Mouse (Mus musculus): Measurements from ENCODE around the gene Cda. TPM values are rescaled to one million over a fixed set of nuclear protein-coding genes. Genes with fewer than 3 reads are reported as not detected.

Gene Cda
- polyA plus RNA-seq (2012; rRNA removed): 0.24 and 0.60 TPM in 2 replicates

DNA sequence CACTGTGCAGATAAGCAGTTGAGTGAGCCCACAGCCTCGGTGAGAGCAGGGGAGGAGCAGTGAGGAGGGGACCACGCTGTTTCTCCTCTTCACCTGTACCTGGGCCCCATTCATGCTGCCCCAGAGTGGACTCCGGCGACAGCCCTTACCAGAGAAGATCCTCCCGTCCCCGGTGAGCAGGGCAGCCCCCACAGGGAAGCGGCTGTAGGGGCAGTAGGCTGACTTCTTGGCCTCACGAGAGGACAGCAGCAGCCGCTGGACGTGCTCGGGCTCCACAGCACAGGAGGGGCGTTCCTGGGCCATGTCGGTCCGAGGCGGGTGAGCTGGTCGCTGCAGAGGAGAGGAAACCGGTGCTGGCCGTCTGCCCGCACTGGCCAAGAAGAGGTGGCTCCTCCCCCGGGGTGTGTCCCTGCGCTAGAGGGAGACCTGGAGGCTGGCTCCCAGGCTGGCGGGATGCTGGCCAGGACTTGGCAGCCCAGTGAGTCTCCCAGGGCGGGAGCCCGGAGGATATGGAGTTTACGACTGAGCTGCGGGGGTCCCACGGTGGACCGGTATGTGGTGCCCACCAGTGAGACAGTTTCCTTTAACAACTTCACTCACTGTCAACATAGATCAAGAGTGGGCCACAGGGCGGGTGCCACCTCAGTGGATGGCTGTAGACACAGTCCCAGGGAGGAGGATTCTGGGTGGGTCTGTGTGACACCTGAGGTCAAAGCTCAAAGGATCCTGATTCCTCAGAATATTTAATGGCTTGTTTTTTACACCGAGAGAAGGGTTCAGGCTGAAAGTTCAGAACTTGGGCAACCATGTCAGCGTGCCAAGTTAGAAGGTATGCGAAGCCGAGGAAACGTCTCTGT, at the start of gene Cda:
TSS of gene Cda (minus strand) at position 352 of the 857 bp plus-strand sequence.
- WGBS: 5% methylated on average over 34 of the region's 34 CpGs
- Histone ChIP-seq H3K4me1 (replicated peaks; ENCODE audit: control insufficient read depth, insufficient read depth, low read length) (no peaks in the 10 kb centered on the region), H3K4me3 (ENCODE audit: control insufficient read depth, insufficient read depth, low read length) (no peak within 1 kb of the TSS), H3K27ac (ENCODE audit: control insufficient read depth, insufficient read depth, low read length) (no peak within 1 kb of the TSS), H3K36me3 (ENCODE audit: control insufficient read depth, insufficient read depth, low read length) (no peaks in the 10 kb centered on the region), H3K27me3 (ENCODE audit: control insufficient read depth, insufficient read depth, low read length) (peaks cover 4% of the 10 kb centered on the region; the same call in 1 of the 2 replicates)
- TF ChIP-seq POLR2A (IDR thresholded peaks at IDR 0.05; ENCODE audit: control insufficient read depth, extremely low read depth, insufficient read depth, low read length, poor library complexity) (no peak), CTCF (IDR thresholded peaks at IDR 0.05; ENCODE audit: borderline replicate concordance, control insufficient read depth, extremely low read depth, insufficient read depth, low read length, poor library complexity) (no peak)
- no peak for DNase-seq

DNA sequence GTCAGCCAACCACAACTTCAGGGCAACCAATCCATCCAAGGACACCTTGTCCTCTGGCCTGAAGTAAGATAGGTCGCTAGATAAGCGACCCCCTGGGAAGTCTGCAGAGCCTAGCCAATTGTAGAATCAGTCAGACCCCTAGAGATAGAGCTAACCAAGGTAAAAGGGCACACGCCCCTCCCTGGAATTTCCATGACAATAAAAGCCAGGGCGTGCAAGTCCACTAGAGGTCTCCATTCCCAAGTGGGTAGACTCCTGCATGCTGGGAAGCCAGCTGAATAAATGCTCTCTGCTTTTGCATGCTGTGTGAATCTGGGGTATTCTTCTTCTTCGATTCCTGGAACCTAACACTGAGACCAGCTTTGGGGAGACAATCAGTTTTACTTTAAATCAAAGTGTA, 48.6 kb upstream of the Cda start:
- no peaks in the 10 kb centered on the region for H3K4me1 ChIP-seq (replicated peaks; ENCODE audit: control insufficient read depth, insufficient read depth, low read length)
- no peaks in the 10 kb centered on the region for H3K36me3 ChIP-seq (ENCODE audit: control insufficient read depth, insufficient read depth, low read length)
- no peak overlapping the region for H3K4me3 ChIP-seq (ENCODE audit: control insufficient read depth, insufficient read depth, low read length)
- H3K27me3 ChIP-seq (ENCODE audit: control insufficient read depth, insufficient read depth, low read length): 0 out of 2 replicates have a peak, but pooled peaks cover 2% of the 10 kb centered on the region
- H3K27ac ChIP-seq (ENCODE audit: control insufficient read depth, insufficient read depth, low read length): no peak overlapping the region
- no peak for TF ChIP-seq POLR2A (IDR thresholded peaks at IDR 0.05; ENCODE audit: control insufficient read depth, extremely low read depth, insufficient read depth, low read length, poor library complexity)
- TF ChIP-seq CTCF (IDR thresholded peaks at IDR 0.05; ENCODE audit: borderline replicate concordance, control insufficient read depth, extremely low read depth, insufficient read depth, low read length, poor library complexity): no peak
- DNase-seq: no peak
- 91% methylated on average over 5 of the region's 5 CpGs for WGBS

DNA sequence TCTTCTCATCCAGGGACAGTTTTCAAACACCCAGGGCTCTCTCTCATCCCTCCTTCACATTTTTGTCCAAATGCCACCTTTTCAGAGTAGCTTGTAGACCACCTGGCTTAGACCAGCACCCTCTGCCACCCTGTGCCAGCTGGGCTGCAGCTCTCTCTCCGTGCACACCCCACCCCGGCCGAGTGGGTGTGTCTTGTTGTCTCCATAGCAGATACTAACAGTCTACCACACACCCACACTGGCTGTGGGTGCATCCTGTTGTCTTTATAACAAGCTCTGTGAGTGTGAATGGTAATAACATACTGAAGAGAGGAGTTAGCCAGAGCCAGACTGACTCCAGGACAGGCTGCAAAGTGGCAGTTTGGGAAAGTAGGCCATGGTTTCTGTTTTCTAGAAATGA, 48.2 kb upstream of the Cda start:
- TF ChIP-seq CTCF (IDR thresholded peaks at IDR 0.05; ENCODE audit: borderline replicate concordance, control insufficient read depth, extremely low read depth, insufficient read depth, low read length, poor library complexity): no peak
- no peak for TF ChIP-seq POLR2A (IDR thresholded peaks at IDR 0.05; ENCODE audit: control insufficient read depth, extremely low read depth, insufficient read depth, low read length, poor library complexity)
- no peaks in the 10 kb centered on the region for H3K36me3 ChIP-seq (ENCODE audit: control insufficient read depth, insufficient read depth, low read length)
- 85% methylated on average over 3 of the region's 3 CpGs for WGBS
- DNase-seq: no peak
- no peaks in the 10 kb centered on the region for H3K4me1 ChIP-seq (replicated peaks; ENCODE audit: control insufficient read depth, insufficient read depth, low read length)
- H3K27ac ChIP-seq (ENCODE audit: control insufficient read depth, insufficient read depth, low read length): no peak overlapping the region
- no peaks in the 10 kb centered on the region for H3K27me3 ChIP-seq (ENCODE audit: control insufficient read depth, insufficient read depth, low read length)
- H3K4me3 ChIP-seq (ENCODE audit: control insufficient read depth, insufficient read depth, low read length): no peak overlapping the region

DNA sequence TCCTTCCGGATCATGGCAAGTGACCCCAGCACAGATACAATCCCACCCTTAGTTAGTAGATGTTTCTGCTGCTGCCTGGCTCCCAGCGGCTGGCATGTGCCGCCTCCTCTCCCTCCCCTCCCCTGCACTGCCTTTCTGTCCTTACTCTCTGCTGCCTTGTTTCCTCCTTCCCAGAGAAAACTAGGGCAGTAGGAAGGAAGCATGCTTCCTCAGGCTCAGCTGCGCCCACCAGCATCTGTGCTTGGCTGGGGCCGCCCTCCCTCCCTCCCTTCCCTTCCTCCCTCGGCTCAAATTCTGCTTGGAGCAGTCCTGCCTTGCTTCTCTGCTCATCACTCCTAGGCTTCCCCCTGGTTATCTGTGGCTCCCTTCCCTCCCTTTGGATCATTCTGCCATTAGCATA, 46.9 kb upstream of the Cda start:
- 35% methylated on average over 6 of the region's 6 CpGs for WGBS
- H3K36me3 ChIP-seq (ENCODE audit: control insufficient read depth, insufficient read depth, low read length): no peaks in the 10 kb centered on the region
- H3K27me3 ChIP-seq (ENCODE audit: control insufficient read depth, insufficient read depth, low read length): no peaks in the 10 kb centered on the region
- TF ChIP-seq CTCF (IDR thresholded peaks at IDR 0.05; ENCODE audit: borderline replicate concordance, control insufficient read depth, extremely low read depth, insufficient read depth, low read length, poor library complexity) (no peak), POLR2A (IDR thresholded peaks at IDR 0.05; ENCODE audit: control insufficient read depth, extremely low read depth, insufficient read depth, low read length, poor library complexity) (no peak)
- H3K27ac ChIP-seq (ENCODE audit: control insufficient read depth, insufficient read depth, low read length): no peak overlapping the region
- no peak overlapping the region for H3K4me3 ChIP-seq (ENCODE audit: control insufficient read depth, insufficient read depth, low read length)
- DNase-seq: no peak
- H3K4me1 ChIP-seq (replicated peaks; ENCODE audit: control insufficient read depth, insufficient read depth, low read length): no peaks in the 10 kb centered on the region

DNA sequence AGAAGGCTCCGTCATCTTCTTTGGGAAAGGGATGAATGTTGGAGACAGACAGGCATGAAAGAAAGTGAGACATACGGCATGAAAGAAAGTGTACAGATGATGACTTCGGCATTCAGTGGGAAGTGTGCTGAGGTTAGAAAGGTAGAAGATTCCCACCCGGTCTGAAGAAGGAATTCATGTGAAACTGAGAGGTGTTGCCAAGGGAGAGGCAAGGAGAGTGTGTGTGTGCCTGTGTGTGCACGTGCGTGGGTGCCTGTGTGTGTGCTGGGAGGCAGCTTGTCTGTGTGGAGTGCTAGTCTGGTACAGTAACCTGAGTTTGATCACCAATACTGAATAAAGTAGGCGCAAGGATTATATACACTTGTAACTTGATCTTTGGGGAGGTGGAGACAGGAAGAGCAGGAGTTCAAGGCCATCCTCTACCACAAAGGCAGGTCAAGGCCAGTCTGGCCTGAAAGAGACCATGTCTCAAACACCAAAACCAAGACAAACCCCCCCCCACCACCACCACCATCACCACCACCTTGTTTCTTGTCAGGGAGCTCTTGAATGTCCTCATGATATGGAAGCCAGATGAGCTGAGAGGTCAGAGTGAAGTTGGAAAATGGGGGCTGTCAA, 43.8 kb upstream of the Cda start:
- Histone ChIP-seq H3K27me3 (ENCODE audit: control insufficient read depth, insufficient read depth, low read length) (no peaks in the 10 kb centered on the region), H3K4me1 (replicated peaks; ENCODE audit: control insufficient read depth, insufficient read depth, low read length) (no peaks in the 10 kb centered on the region), H3K27ac (ENCODE audit: control insufficient read depth, insufficient read depth, low read length) (no peak overlapping the region), H3K4me3 (ENCODE audit: control insufficient read depth, insufficient read depth, low read length) (no peak overlapping the region), H3K36me3 (ENCODE audit: control insufficient read depth, insufficient read depth, low read length) (no peaks in the 10 kb centered on the region)
- no peak for DNase-seq
- TF ChIP-seq CTCF (IDR thresholded peaks at IDR 0.05; ENCODE audit: borderline replicate concordance, control insufficient read depth, extremely low read depth, insufficient read depth, low read length, poor library complexity) (no peak), POLR2A (IDR thresholded peaks at IDR 0.05; ENCODE audit: control insufficient read depth, extremely low read depth, insufficient read depth, low read length, poor library complexity) (no peak)
- 85% methylated on average over 7 of the region's 7 CpGs for WGBS

DNA sequence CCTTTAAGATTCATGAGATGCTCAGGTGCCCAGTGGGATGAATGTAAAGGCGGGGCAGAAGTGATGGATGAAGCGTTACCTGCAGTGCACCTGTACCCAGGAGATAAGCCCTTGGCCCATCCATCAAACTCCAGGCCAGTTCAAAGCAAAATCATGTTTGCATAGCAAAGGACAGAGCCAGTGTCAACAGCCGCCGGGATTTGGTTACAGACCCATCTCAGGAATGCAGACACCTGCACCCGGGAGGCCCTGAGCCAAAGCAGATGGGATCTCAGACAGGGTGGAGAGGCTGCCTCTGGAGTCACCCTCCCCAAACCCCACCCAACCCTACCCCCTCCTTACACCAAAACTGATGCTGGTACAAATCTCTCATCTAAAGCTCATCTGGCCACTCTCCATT, 43.2 kb upstream of the Cda start:
- Histone ChIP-seq H3K27me3 (ENCODE audit: control insufficient read depth, insufficient read depth, low read length) (no peaks in the 10 kb centered on the region), H3K27ac (ENCODE audit: control insufficient read depth, insufficient read depth, low read length) (no peak overlapping the region), H3K4me3 (ENCODE audit: control insufficient read depth, insufficient read depth, low read length) (no peak overlapping the region), H3K4me1 (replicated peaks; ENCODE audit: control insufficient read depth, insufficient read depth, low read length) (no peaks in the 10 kb centered on the region), H3K36me3 (ENCODE audit: control insufficient read depth, insufficient read depth, low read length) (no peaks in the 10 kb centered on the region)
- WGBS: 85% methylated on average over 5 of the region's 5 CpGs
- no peak for DNase-seq
- TF ChIP-seq POLR2A (IDR thresholded peaks at IDR 0.05; ENCODE audit: control insufficient read depth, extremely low read depth, insufficient read depth, low read length, poor library complexity) (no peak), CTCF (IDR thresholded peaks at IDR 0.05; ENCODE audit: borderline replicate concordance, control insufficient read depth, extremely low read depth, insufficient read depth, low read length, poor library complexity) (no peak)

All from thymus, adult 2 months (tissue).